Mouse (Mus musculus) thymus, adult 2 months (tissue): ENCODE data around the gene Gpr45.

Source experiments
- CTCF ChIP-seq: fragments of 200-500 bp; IDR thresholded peaks from 2 replicates; pipeline ENCODE4 v1.5.1; 2012; ENCODE audit warnings: mild to moderate bottlenecking, control low read depth, low read length, moderate library complexity, borderline replicate concordance; ENCODE audit not compliant: control insufficient read depth, poor library complexity, insufficient read depth; ENCODE audit errors: extremely low read depth
- POLR2A ChIP-seq: fragments of 200-500 bp; IDR thresholded peaks from 2 replicates; pipeline ENCODE4 v1.6.1; 2012; ENCODE audit warnings: mild to moderate bottlenecking, low read length, control low read depth, moderate library complexity; ENCODE audit not compliant: control insufficient read depth, poor library complexity, insufficient read depth; ENCODE audit errors: extremely low read depth

DNA sequence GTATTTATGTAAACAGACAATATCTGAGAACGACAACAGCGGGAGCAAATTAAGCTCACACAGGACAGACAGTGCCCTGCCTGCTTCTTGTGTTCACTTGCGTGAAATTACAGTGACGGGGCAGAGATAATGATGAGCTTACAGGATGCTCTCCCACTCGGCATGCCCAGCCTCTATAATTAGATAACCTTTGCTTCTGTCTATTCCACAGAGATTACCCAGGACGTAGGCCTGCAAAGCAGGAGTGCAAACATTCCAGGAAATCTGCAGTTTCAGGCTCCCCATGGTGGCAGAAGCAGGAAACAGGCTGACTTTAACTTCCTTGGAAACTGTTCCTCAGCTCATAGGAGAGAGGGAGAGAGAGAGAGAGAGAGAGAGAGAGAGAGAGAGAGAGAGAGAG, 89.6 kb downstream of the Gpr45 start:
- TF ChIP-seq CTCF (no peak), POLR2A (no peak)
